Mouse (Mus musculus) retina, adult 2 months (tissue): Measurements from ENCODE around the gene Olfr686.

Source experiments
- DNase-seq: peaks from one replicate; pipeline ENCODE4 v3.0.0-alpha.2; 2012; ENCODE audit warnings: low read depth, low spot score

Olfr686 gene

GRCm38 (mm10) chr7:105207385-105207784 is at the start of gene Olfr686:
Gene Olfr686 (minus strand): TSS chr7:105207485.
- DNase-seq = no peak

DNA sequence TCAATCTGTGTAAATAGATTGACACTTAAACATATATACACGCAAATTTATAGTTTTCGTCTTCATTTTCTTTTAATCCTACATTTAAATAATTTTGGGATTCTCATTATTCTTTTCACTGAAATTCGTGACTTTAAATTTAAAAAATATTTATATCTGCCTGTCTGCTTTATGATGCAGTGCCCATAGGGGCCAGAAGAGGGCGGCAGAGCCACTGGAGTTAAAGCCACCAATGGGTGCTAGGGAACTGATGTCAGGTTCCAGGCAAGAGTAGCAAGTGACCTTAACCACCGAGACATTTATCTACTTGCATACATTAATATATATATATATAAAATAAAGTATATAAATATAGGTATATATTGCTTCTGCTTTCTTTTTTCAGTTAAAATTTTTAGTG is 49.4 kb upstream of the Olfr686 start:
- DNase-seq = no peak

GRCm38 (mm10) chr7:105248197-105248596 is 40.9 kb upstream of the Olfr686 start:
- no peak for DNase-seq

GRCm38 (mm10) chr7:105247671-105248070 is 40.4 kb upstream of the Olfr686 start:
- no peak for DNase-seq

- no peak for DNase-seq
Observed at GRCm38 (mm10) chr7:105229386-105229785, 22.1 kb upstream of the Olfr686 start.

- DNase-seq = no peak
Observed at GRCm38 (mm10) chr7:105228138-105228537, 20.9 kb upstream of the Olfr686 start.

DNA sequence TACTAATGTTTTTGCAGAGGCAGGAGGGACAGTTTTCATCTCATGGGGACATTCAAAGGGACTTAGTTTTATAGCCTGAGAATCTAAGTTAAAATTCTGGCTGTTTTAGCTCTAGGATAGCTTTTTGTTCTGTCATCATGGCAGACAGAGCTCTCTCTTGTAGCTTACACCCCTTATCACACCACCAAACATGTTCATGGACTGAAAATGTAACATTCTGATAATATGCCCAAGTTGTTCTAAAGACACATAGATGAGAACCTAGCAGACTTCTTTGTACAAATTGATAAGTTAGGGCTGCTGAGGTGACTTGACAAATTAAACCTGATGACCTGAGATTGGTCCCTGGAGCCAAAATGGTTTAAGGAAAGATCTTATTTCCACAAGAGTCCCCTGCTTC is 19.4 kb upstream of the Olfr686 start:
- DNase-seq = no peak

- no peak for DNase-seq
Observed at GRCm38 (mm10) chr7:105226072-105226471, 18.8 kb upstream of the Olfr686 start.

DNA sequence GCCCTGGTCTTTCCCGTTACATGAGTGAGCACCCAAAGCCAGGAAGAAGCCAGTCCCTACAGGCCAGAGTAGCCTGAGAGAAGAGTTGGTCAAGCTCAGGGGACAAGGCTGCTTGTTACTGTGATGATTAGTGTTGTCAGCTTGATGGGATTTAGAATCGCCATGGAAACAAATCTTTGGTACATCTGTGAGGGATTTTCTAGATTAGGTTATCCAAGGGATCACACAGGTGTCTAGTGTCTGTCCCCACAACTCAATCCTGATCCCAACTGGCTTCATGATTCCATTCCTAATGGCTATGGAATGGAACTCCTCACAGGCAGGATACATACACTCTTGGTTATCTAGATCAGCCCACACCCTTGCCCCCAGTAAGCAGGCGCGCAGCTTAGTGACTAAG is 11.0 kb upstream of the Olfr686 start:
- DNase-seq = peak; percentile 63

GRCm38 (mm10) chr7:105214761-105215160 is 7.5 kb upstream of the Olfr686 start:
- no peak for DNase-seq

- no peak for DNase-seq
Observed at GRCm38 (mm10) chr7:105185912-105186311, 21.4 kb downstream of the Olfr686 start, which contains the start of gene Olfr685. Gene Olfr685 (minus strand): TSS chr7:105186012.

DNA sequence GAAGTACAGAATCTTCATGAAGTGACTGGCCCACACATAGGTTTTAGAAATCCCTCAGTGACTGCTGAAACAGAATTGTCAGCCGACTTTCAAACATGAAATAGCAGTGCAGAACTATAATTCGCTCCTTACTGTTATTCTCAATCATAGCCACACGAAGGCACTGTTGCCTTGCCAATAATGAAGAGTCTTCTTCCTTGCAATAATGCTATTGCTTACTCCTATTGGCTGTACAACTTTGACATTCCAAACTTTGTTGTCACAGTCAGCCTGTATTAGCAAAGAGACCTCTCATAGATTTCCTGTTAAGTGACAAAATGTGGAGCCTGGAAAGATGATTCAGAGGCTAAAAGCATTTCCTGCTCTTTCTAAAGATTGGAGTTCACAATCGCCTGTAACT is 36.5 kb downstream of the Olfr686 start:
- DNase-seq = no peak

GRCm38 (mm10) chr7:105163553-105163952 is 43.7 kb downstream of the Olfr686 start, which contains the start of gene Olfr684:
Gene Olfr684 (minus strand): TSS chr7:105163653.
- no peak for DNase-seq
